In the genomic region with DNA sequence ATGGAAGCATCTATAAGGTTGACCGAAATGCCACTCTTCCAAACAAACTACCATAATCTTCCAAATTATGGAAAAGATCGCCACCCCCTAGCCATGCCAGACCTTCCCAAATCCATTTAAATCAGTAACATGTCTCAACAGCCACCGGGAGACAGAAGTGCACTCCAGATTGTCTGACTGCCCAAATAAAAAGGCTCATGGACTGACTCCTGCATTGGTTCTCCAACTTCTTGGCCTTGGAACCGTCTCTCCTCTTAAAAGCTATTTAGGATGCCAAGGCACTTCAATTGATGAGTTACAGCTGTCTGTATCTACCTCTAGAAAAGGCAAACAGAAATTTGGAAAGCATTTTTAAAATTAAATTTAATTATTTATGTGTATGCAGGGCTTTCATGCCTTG, we compare ENCODE assay signal across 12 mouse cellular contexts. TPM values are rescaled to one million over a fixed set of nuclear protein-coding genes. Genes with fewer than 3 reads are reported as not detected.
DNase-seq lines count a peak whose midpoint lies in the region; ATAC-seq and TF ChIP-seq lines count a peak whose summit lies in the region.
"Had no signal": no experiment of that assay in that cellular context is flagged by ENCODE, and none has a peak within 500 bp of the region (broad histone marks: within the 10 kb centered on the region; RNA-seq: fewer than 3 reads in every experiment).

No protein-coding gene starts in this region.

- no peaks in the 10 kb centered on the region for H3K9me3 ChIP-seq in midbrain, embryonic 11.5 days (ENCODE audit: control insufficient read depth, low read length)
- H3K9me3 ChIP-seq in midbrain, embryonic 16.5 days (replicated peaks; ENCODE audit: control insufficient read depth, low read length, poor library complexity, severe bottlenecking): no peaks in the 10 kb centered on the region
- no peaks in the 10 kb centered on the region for H3K9me3 ChIP-seq in forebrain, embryonic 16.5 days (ENCODE audit: control insufficient read depth, low read length)
- no peaks in the 10 kb centered on the region for H3K9me3 ChIP-seq in hindbrain, postnatal 0 days (ENCODE audit: low read length)
- H3K9me3 ChIP-seq in neural tube, embryonic 15.5 days (replicated peaks): no peaks in the 10 kb centered on the region
- H3K9me3 ChIP-seq: liver, embryonic 13.5 days had no signal

- no peak overlapping the region for H3K9ac ChIP-seq in midbrain, embryonic 11.5 days (ENCODE audit: low read length)
- H3K9ac ChIP-seq in midbrain, embryonic 16.5 days (ENCODE audit: low read depth, low read length): no peak overlapping the region
- H3K9ac ChIP-seq in forebrain, embryonic 16.5 days (replicated peaks; ENCODE audit: low read depth, low read length): no peak overlapping the region
- H3K9ac ChIP-seq in hindbrain, postnatal 0 days (replicated peaks; ENCODE audit: low read length): no peak overlapping the region
- no peak overlapping the region for H3K9ac ChIP-seq in neural tube, embryonic 15.5 days (replicated peaks)
- H3K9ac ChIP-seq: liver, embryonic 13.5 days had no signal

- ATAC-seq in midbrain, embryonic 11.5 days (ENCODE audit: low FRiP score): no peak
- ATAC-seq in midbrain, embryonic 16.5 days: no peak
- no peak for ATAC-seq in forebrain, embryonic 16.5 days
- ATAC-seq in hindbrain, postnatal 0 days: no peak
- ATAC-seq in neural tube, embryonic 15.5 days (ENCODE audit: low FRiP score): no peak
- ATAC-seq: intestine, embryonic 16.5 days had no signal

- no peaks in the 10 kb centered on the region for H3K36me3 ChIP-seq in midbrain, embryonic 11.5 days (ENCODE audit: control insufficient read depth, insufficient read depth, low read length)
- no peaks in the 10 kb centered on the region for H3K36me3 ChIP-seq in midbrain, embryonic 16.5 days (ENCODE audit: control insufficient read depth, insufficient read depth, low read length)
- H3K36me3 ChIP-seq in forebrain, embryonic 16.5 days (ENCODE audit: control insufficient read depth, insufficient read depth): peaks cover 3% of the 10 kb centered on the region; the same call in 1 of the 2 replicates
- no peaks in the 10 kb centered on the region for H3K36me3 ChIP-seq in hindbrain, postnatal 0 days (ENCODE audit: insufficient read depth, low read length)
- no peaks in the 10 kb centered on the region for H3K36me3 ChIP-seq in neural tube, embryonic 15.5 days
- H3K36me3 ChIP-seq: liver, embryonic 13.5 days had no signal

- peaks cover 61% of the 10 kb centered on the region for H3K4me1 ChIP-seq in midbrain, embryonic 11.5 days (ENCODE audit: control insufficient read depth, insufficient read depth, low read length)
- H3K4me1 ChIP-seq in midbrain, embryonic 16.5 days (ENCODE audit: control insufficient read depth, insufficient read depth, low read length): peaks cover 52% of the 10 kb centered on the region
- H3K4me1 ChIP-seq in forebrain, embryonic 16.5 days (replicated peaks; ENCODE audit: control insufficient read depth, insufficient read depth, low read length): peaks cover 73% of the 10 kb centered on the region
- H3K4me1 ChIP-seq in hindbrain, postnatal 0 days (ENCODE audit: insufficient read depth, low read length): peaks cover 33% of the 10 kb centered on the region
- peaks cover 50% of the 10 kb centered on the region for H3K4me1 ChIP-seq in neural tube, embryonic 15.5 days

- WGBS in midbrain, embryonic 11.5 days: 46% methylated on average over 4 of the region's 4 CpGs
- WGBS in midbrain, embryonic 16.5 days: 41% methylated on average over 4 of the region's 4 CpGs
- 26% methylated on average over 4 of the region's 4 CpGs for WGBS in forebrain, embryonic 16.5 days
- WGBS in hindbrain, postnatal 0 days: 42% methylated on average over 4 of the region's 4 CpGs
- 26% methylated on average over 4 of the region's 4 CpGs for WGBS in neural tube, embryonic 15.5 days

- H3K27me3 ChIP-seq in midbrain, embryonic 11.5 days (ENCODE audit: control insufficient read depth, insufficient read depth, low read length): no peaks in the 10 kb centered on the region
- H3K27me3 ChIP-seq in midbrain, embryonic 16.5 days (ENCODE audit: control insufficient read depth, insufficient read depth, low read depth, low read length): no peaks in the 10 kb centered on the region
- no peaks in the 10 kb centered on the region for H3K27me3 ChIP-seq in forebrain, embryonic 16.5 days (replicated peaks; ENCODE audit: control insufficient read depth, insufficient read depth, low read length)
- no peaks in the 10 kb centered on the region for H3K27me3 ChIP-seq in hindbrain, postnatal 0 days (ENCODE audit: insufficient read depth, low read length)
- no peaks in the 10 kb centered on the region for H3K27me3 ChIP-seq in neural tube, embryonic 15.5 days (replicated peaks)
- H3K27me3 ChIP-seq: liver, embryonic 13.5 days had no signal

- peak overlapping the region; percentile 71 for H3K27ac ChIP-seq in midbrain, embryonic 11.5 days (ENCODE audit: low read depth, low read length)
- H3K27ac ChIP-seq in midbrain, embryonic 16.5 days (ENCODE audit: low read length): no peak overlapping the region
- H3K27ac ChIP-seq in forebrain, embryonic 16.5 days (ENCODE audit: low read length): peak overlapping the region; percentile 83
- no peak overlapping the region for H3K27ac ChIP-seq in hindbrain, postnatal 0 days
- no peak overlapping the region for H3K27ac ChIP-seq in neural tube, embryonic 15.5 days (replicated peaks)
- H3K27ac ChIP-seq: liver, embryonic 13.5 days had no signal

- no peak overlapping the region for H3K4me2 ChIP-seq in midbrain, embryonic 11.5 days
- no peak overlapping the region for H3K4me2 ChIP-seq in midbrain, embryonic 16.5 days (ENCODE audit: low read length)
- peak overlapping the region; percentile 48 for H3K4me2 ChIP-seq in forebrain, embryonic 16.5 days (ENCODE audit: low read length)
- H3K4me2 ChIP-seq in hindbrain, postnatal 0 days (ENCODE audit: low read depth, low read length): peak overlapping the region; percentile 36; the same call in 1 of the 2 replicates
- H3K4me2 ChIP-seq in neural tube, embryonic 15.5 days: peak overlapping the region; percentile 23

- no peak for TF ChIP-seq CTCF in hindbrain, postnatal 0 days (IDR thresholded peaks at IDR 0.05; ENCODE audit: low read depth)

- peak; percentile 86 for DNase-seq in midbrain, embryonic 11.5 days (ENCODE audit: low spot score, missing footprints)
- no peak for DNase-seq in hindbrain, postnatal 0 days (ENCODE audit: low spot score)
- DNase-seq in layer of hippocampus, adult 11-12 months (ENCODE audit: low spot score): no peak
- DNase-seq in cerebellum, adult 9-11 months: no peak
- DNase-seq: adrenal gland, postnatal 14 days; heart, postnatal 14 days; liver, embryonic 13.5 days had no signal

- H3K4me3 ChIP-seq in midbrain, embryonic 11.5 days (ENCODE audit: low read depth, low read length): no peak overlapping the region
- no peak overlapping the region for H3K4me3 ChIP-seq in midbrain, embryonic 16.5 days (ENCODE audit: low read depth, low read length)
- H3K4me3 ChIP-seq in forebrain, embryonic 16.5 days (replicated peaks; ENCODE audit: low read length): peak overlapping the region; percentile 7; the same call in 1 of the 2 replicates
- H3K4me3 ChIP-seq in hindbrain, postnatal 0 days (ENCODE audit: low read length): no peak overlapping the region
- H3K4me3 ChIP-seq in neural tube, embryonic 15.5 days (replicated peaks): no peak overlapping the region
- H3K4me3 ChIP-seq: erythroblast, embryonic 14.5 days had no signal

RNA-seq across cellular contexts. Expression of gene Epha4, which starts 17.4 kb away (rescaled TPM):
- 19.4 and 24.4 TPM in 2 replicates for polyA plus RNA-seq in midbrain, embryonic 11.5 days (2014; fragmentation: Nextera tagmentation; extraction: Ambion mirVana)
- 30.4 and 36.8 TPM in 2 replicates for polyA plus RNA-seq in midbrain, embryonic 16.5 days (2015; fragmentation: Nextera tagmentation; extraction: Ambion mirVana)
- 76.4 and 89.5 TPM in 2 replicates for polyA plus RNA-seq in forebrain, embryonic 16.5 days (2015; fragmentation: Nextera tagmentation; extraction: Ambion mirVana)
- total RNA-seq in hindbrain, postnatal 0 days (2014; rRNA removed): 88.1 and 107 TPM in 2 replicates
- 34.2 and 36.0 TPM in 2 replicates for polyA plus RNA-seq in hindbrain, postnatal 0 days (2015; fragmentation: Nextera tagmentation; extraction: Ambion mirVana)
- polyA plus RNA-seq in neural tube, embryonic 15.5 days (2015; fragmentation: Nextera tagmentation; extraction: Ambion mirVana): 27.9 and 36.8 TPM in 2 replicates
- polyA plus RNA-seq: erythroblast, embryonic 14.5 days had no signal

Comparison
In these comparisons a context has a peak if more than half of its experiments do, and no peak if none do; other contexts are left out.
1. H3K27ac ChIP-seq: peak in midbrain, embryonic 11.5 days (single experiment) and forebrain, embryonic 16.5 days (single experiment); none in midbrain, embryonic 16.5 days (single experiment), hindbrain, postnatal 0 days (single experiment) and neural tube, embryonic 15.5 days (single experiment).
2. H3K4me2 ChIP-seq: peak in forebrain, embryonic 16.5 days (single experiment), hindbrain, postnatal 0 days (single experiment) and neural tube, embryonic 15.5 days (single experiment); none in midbrain, embryonic 11.5 days (single experiment) and midbrain, embryonic 16.5 days (single experiment).